Mouse (Mus musculus) testis, adult 2 months (tissue): ENCODE data around the gene Lpgat1. TPM values are rescaled to one million over a fixed set of nuclear protein-coding genes. Genes with fewer than 3 reads are reported as not detected.

Source experiments
- H3K27ac ChIP-seq: fragments of 200-500 bp; 2 replicates; pipeline ENCODE4 v1.5.1; 2012; ENCODE audit warnings: low read depth, low read length; ENCODE audit not compliant: control insufficient read depth, insufficient read depth
- H3K27me3 ChIP-seq: fragments of 200-500 bp; 2 replicates; pipeline ENCODE4 v1.6.1; 2012; ENCODE audit warnings: mild to moderate bottlenecking, low read length, moderate library complexity; ENCODE audit not compliant: control insufficient read depth, insufficient read depth
- H3K36me3 ChIP-seq: fragments of 200-500 bp; 2 replicates; pipeline ENCODE4 v1.6.1; 2012; ENCODE audit warnings: mild to moderate bottlenecking, low read length; ENCODE audit not compliant: control insufficient read depth, insufficient read depth
- H3K4me1 ChIP-seq: fragments of 200-500 bp; 2 replicates; pipeline ENCODE4 v1.6.1; 2012; ENCODE audit warnings: low read length; ENCODE audit not compliant: control insufficient read depth, insufficient read depth
- H3K4me3 ChIP-seq: fragments of 200-500 bp; 2 replicates; pipeline ENCODE4 v1.5.1; 2012; ENCODE audit warnings: low read depth, mild to moderate bottlenecking, low read length, moderate library complexity, mixed read lengths; ENCODE audit not compliant: control insufficient read depth
- CTCF ChIP-seq: fragments of 200-500 bp; IDR thresholded peaks from 2 replicates; pipeline ENCODE4 v1.5.1; 2012; ENCODE audit warnings: low read depth, mild to moderate bottlenecking, inconsistent platforms, low read length, moderate library complexity; ENCODE audit not compliant: control insufficient read depth, insufficient read depth, insufficient replicate concordance
- POLR2A ChIP-seq: fragments of 200-500 bp; IDR thresholded peaks from 2 replicates; pipeline ENCODE4 v1.6.1; 2012; ENCODE audit warnings: low read depth, mild to moderate bottlenecking, inconsistent platforms, low read length, moderate library complexity; ENCODE audit not compliant: control insufficient read depth
- polyA plus RNA-seq: library from polyadenylated mRNA; depleted of rRNA; stranded (reverse); fragments of >200 nt; gene quantifications from 2 replicates; pipeline ENCODE4 v1.2.3, GENCODE M21; 2012; rRNA removed

Gene Lpgat1
- polyA plus RNA-seq, 1 experiment = 26.7 TPM

- H3K27ac ChIP-seq = peak overlapping the region; percentile 54
- H3K36me3 ChIP-seq = peaks cover 8% of the 10 kb centered on the region
- peaks cover 6% of the 10 kb centered on the region for H3K4me1 ChIP-seq
- H3K27me3 ChIP-seq = no peaks in the 10 kb centered on the region
- no peak for TF ChIP-seq POLR2A
- TF ChIP-seq CTCF = no peak
- H3K4me3 ChIP-seq = peak overlapping the region; percentile 87
Observed at GRCm38 (mm10) chr1:191820951-191821325, 103.3 kb downstream of the Lpgat1 start.

- no peaks in the 10 kb centered on the region for H3K27me3 ChIP-seq
- peak within 1 kb of the TSS; percentile 91 for H3K27ac ChIP-seq
- TF ChIP-seq CTCF = no peak
- TF ChIP-seq POLR2A = peak; percentile 87
- peaks cover 12% of the 10 kb centered on the region for H3K36me3 ChIP-seq
- peak within 1 kb of the TSS; percentile 87 for H3K4me3 ChIP-seq
- peaks cover 6% of the 10 kb centered on the region for H3K4me1 ChIP-seq
Observed at GRCm38 (mm10) chr1:191821326-191822091, 103.9 kb downstream of the Lpgat1 start, which contains the start of gene Nek2. Gene Nek2, plus strand, starts transcription at chr1:191821444.

DNA sequence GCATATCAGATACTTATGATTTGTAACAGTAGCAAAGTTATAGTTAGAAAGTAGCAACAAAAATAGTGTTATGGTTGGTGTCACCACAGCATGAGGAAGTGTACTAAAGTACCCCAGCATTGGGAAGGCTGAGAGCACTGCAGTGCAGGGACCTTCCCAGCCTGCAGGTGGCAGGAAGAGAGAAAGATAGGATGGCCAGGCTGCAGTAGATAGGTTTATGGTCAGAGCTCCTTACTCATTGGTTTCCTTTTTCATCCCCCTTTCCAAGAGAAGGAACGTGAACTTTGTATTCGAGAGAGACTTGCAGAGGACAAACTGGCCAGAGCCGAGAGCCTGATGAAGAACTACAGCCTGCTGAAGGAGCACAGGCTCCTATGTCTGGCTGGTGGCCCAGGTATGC, 111.5 kb downstream of the Lpgat1 start:
- H3K4me1 ChIP-seq = no peaks in the 10 kb centered on the region; the same call in 1 of the 2 replicates
- H3K27me3 ChIP-seq = no peaks in the 10 kb centered on the region
- H3K36me3 ChIP-seq = peaks cover 12% of the 10 kb centered on the region
- TF ChIP-seq POLR2A (no peak), CTCF (peak; percentile 32; the same call in 1 of the 2 replicates)
- no peak overlapping the region for H3K4me3 ChIP-seq
- no peak overlapping the region for H3K27ac ChIP-seq

GRCm38 (mm10) chr1:191833396-191833795, 115.8 kb downstream of the Lpgat1 start:
- TF ChIP-seq CTCF (no peak), POLR2A (no peak)

More at GRCm38 (mm10) chr1:191833396-191833795, 115.8 kb downstream of the Lpgat1 start:
- Histone ChIP-seq H3K36me3 (no peaks in the 10 kb centered on the region; the same call in none of the 2 replicates), H3K27me3 (no peaks in the 10 kb centered on the region), H3K4me1 (no peaks in the 10 kb centered on the region), H3K27ac (no peak overlapping the region), H3K4me3 (no peak overlapping the region)

Other genes with a start within 250 kb of the Lpgat1 start
- 16.0 and 19.5 TPM in 2 replicates for gene Dtl, start 142.3 kb upstream of the Lpgat1 start, polyA plus RNA-seq
- gene Ints7, start 142.2 kb upstream of the Lpgat1 start, polyA plus RNA-seq = 20.4 and 21.7 TPM in 2 replicates
- 58.3 and 63.0 TPM in 2 replicates for gene Nek2, start 103.6 kb downstream of the Lpgat1 start, polyA plus RNA-seq
- gene Slc30a1, start 188.9 kb downstream of the Lpgat1 start, polyA plus RNA-seq = 16.6 and 17.8 TPM in 2 replicates